Mouse (Mus musculus): ENCODE results near the gene Gas7.

Gas7 gene

DNA sequence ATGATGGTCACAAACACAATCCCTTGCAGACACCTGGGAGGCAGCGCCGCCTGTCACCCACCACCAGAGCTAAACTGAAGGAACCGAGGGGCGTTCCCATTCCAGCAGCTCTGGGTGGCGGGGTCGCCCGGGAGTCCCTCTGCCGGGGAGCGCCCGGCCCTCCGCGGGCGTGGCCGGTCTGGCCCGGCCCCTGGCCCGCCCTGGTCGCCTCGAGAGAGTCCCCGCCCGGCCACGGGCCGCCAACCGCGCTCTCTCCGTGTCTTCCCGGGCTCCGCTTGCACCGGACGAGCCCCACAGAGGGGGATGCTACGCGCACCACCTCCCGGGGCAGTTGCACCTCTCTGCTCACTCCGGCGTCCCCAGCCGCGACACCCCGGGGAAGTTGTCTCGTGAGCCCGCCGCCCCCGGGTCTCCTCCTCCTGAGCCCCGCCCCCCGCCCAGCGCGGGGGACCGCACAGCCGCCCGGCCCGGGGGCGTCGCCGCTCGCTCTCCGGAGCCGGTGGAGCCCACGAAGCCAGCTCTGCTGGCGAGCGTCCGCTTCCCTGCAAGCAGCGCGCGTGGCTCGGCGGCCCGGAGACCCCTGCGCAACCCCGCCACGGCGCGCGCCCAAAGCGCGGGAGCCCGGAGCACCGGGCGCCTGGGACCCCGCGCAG lies at the start of gene Gas7:
Gene Gas7, plus strand, starts transcription at position 564 of the 653 bp plus-strand sequence.
- peak; percentile 59 to 80 for DNase-seq

DNA sequence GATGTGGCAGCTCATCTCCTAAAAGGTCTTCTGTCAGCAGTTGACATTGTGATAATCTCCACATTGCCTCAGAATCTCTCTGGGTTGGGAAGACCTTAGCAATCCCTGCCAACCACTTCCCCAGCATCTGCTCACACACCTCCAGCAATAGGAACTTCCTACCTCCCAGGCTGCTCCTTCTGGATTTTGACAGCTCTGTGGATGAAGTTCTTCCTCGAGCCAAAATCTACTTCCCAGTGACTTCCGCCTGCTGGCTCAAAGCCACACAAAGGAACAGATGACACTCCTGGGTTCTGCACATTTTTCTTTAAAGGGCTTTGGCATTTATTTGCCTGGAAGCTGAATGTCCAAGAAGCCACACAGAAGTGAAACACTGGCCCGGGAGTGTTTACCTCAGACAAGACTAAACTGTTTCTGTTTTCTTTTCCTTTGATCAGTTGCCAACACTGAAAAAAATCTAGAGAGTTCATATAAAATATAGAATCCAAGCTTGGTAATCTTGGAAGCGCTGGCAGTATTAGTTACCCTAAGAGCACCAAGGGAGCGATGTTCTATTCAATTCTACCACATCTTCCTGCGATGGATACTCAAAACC lies 40.8 kb upstream of the Gas7 start:
- DNase-seq: peak; percentile 45 to 49

- peak; percentile 3 to 34 for DNase-seq
Measured at GRCm38 (mm10) chr11:67423575-67423974, 31.7 kb upstream of the Gas7 start.

DNA sequence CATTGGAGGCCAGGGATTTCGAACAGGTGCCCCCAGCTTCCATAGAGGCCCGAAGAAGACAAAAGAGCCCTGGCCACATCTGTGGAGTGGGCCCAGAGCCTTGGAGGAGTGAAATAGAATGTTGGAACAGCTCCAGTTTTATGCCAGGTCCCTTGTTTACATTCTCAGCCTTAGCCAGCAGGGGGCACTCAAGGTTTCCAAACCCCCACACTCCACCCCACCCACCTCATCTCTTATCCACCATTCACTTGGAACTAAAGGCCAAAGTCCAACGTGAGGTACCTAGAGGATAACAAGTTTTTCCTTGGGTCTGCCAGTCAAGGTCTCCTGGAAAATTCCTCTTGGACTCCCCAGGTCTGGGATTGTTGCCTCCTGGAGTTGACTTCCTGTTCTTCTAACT lies 27.0 kb upstream of the Gas7 start:
- DNase-seq: peak; percentile 60 to 70

- no peak for DNase-seq
Measured at GRCm38 (mm10) chr11:67429836-67430235, 25.4 kb upstream of the Gas7 start.

- DNase-seq: no peak
Measured at GRCm38 (mm10) chr11:67431116-67431645, 24.1 kb upstream of the Gas7 start.

DNA sequence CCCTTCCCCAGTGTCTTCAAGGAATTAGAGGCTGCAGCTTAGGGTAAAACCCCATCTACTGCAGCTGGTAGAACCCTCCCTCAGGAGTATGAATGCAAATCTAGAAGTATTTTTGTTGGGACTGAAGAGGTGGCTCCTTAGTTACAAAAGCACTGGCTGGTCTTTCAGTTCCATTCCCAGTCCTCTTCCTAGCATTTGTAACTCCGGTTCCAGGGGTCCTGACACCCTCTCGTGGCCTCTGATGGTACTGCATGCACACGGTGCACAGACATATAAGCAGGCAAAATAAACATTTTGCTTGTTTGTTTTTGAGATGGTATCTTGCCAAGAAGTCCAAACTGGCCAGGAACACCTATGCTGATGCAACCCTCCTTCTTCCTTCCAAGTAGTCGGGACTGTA lies 23.4 kb upstream of the Gas7 start:
- DNase-seq: no peak

GRCm38 (mm10) chr11:67433763-67434162 lies 21.5 kb upstream of the Gas7 start:
- no peak for DNase-seq

DNA sequence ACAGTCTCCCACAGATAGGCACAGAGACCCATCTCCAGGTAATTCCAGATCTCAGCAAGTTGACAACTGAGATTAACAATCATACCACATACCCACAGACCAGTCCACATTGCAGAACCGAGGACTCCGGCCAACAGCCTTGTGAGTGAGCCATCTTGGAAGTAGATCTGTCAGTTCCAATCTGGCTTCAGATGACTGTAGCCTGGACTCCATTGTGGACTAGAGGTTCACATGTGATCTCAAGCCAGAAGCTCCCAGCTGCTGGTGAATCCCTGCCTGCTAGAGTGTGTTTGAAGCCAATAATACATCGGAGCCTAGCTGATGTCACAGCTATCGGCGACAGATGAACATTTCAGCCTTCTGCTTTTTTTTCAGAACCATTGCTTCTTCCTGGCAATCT lies 16.5 kb upstream of the Gas7 start:
- DNase-seq: no peak

GRCm38 (mm10) chr11:67445058-67445825 lies 10.0 kb upstream of the Gas7 start:
- DNase-seq: no peak

DNA sequence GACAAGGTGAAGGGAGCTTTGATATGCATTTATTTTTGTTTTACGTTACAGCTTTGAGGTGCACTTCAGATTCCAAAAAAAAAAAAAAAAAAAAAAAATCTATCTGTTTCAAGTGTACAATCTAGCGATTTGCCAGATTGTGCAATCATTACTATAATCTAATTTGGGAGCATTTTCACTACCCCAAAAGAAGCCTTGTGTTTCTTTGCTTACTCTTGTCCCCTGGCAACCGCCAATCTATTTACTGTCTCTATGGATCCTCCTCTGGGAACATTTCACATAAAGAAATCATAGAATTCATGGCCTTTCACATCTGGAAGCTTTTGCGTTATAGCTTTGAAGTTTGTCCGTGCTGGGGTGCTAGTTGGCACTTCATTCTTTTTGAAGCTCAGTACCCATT lies 3.7 kb upstream of the Gas7 start:
- DNase-seq: no peak

DNA sequence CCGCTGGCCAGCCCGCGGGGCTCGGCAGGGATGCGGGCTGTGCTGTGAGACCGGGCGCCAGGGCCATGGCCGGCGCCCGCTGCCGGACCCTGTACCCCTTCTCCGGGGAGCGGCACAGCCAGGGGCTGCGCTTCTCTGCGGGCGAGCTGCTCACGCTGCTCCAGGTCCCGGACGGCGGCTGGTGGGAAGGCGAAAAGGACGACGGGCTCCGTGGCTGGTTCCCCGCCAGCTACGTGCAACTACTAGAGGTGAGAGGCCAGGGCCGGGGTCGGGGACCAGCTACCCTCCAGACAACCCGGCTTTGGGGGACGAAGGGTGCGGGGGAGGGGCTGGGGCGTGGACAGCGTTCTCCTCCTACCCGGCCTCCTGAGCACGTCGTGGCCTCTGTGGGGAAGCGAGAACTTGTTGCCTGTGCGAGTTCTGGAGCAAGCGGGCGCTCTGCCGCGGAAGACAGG lies 317 bp downstream of the Gas7 start:
- peak; percentile 24 to 48 for DNase-seq

- DNase-seq: peak in 1 of 2 experiments; percentile 8
Measured at GRCm38 (mm10) chr11:67456029-67456428, 792 bp downstream of the Gas7 start.

GRCm38 (mm10) chr11:67458171-67458570 lies 2.9 kb downstream of the Gas7 start:
- DNase-seq: no peak

GRCm38 (mm10) chr11:67467132-67467531 lies 11.9 kb downstream of the Gas7 start:
- DNase-seq: no peak

GRCm38 (mm10) chr11:67468846-67469245 lies 13.6 kb downstream of the Gas7 start:
- peak in 1 of 2 experiments; percentile 32 for DNase-seq

- DNase-seq: no peak
Measured at GRCm38 (mm10) chr11:67474590-67474989, 19.4 kb downstream of the Gas7 start.

DNA sequence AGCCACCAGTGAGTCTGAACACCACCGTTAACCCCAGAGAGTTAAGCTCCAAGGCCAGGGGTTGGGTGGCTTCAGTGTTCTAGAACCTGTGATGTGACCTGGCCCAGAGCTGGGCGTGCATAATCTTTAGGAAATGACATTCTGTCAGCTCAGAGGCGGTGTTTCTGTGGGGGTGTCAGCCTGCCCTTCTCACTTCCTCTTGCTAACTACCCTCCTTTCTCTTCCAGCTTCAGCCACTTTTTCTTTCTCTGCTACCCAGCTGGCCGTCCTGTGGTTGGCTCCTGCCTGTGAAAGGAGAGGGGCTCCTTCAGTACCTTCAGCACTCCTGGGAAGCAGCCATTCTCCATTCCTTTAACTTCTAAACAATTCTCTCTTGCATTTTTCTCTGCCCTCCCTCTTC lies 24.3 kb downstream of the Gas7 start:
- no peak for DNase-seq

- no peak for DNase-seq
Measured at GRCm38 (mm10) chr11:67480204-67480956, 25.1 kb downstream of the Gas7 start.

DNA sequence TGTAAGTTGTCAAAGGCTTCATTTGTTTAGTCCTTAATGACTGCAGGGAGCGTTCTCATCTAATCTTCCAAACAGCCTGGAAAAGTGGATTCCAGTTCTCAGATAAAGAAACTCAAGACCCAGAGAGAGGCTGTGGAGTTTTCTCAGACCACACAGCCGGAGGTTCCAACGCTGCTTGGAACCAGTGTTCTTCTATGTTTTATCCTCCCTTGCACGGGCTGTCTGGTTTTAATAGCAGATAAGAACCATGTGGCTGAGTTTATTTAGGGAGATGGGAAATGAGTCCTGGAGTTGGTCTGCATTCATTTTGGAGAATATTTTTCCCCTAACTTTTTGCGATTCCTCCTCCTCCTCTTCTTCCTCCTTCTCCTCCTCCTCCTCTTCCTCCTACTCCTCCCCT lies 26.5 kb downstream of the Gas7 start:
- no peak for DNase-seq

- DNase-seq: no peak
Measured at GRCm38 (mm10) chr11:67482217-67482760, 27.1 kb downstream of the Gas7 start.

DNA sequence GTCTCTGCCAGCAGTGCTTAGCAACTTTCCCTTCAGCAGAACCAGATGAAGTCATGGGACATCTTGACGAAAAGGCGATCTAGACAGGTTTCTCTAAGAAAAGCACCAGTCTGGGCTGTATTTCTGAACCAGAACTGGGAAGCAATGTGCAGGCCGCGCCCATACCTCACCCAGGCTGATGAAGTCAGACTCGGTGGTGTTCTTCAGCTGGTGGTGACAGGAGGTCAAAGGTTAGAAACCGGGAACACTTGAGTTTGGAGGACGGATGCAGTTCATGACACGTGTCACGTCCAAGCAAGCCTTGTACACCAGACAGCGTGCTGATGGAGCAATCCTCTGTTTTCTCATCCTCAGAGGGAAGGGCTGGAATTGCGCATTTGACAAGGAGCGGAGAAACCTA lies 32.9 kb downstream of the Gas7 start:
- DNase-seq: no peak

Data from kidney, postnatal 25 days (tissue).